Mouse (Mus musculus) embryonic facial prominence, embryonic 11.5 days (tissue): ENCODE measurements around the gene Slc12a8. TPM values are rescaled to one million over a fixed set of nuclear protein-coding genes. Genes with fewer than 3 reads are reported as not detected.

Source experiments
- ATAC-seq: fragments of 200-750 bp; cut with Nextera tagmentation; replicated peaks from 2 replicates; pipeline ENCODE4 v1.8.0; 2017; ENCODE audit warnings: low read depth; ENCODE audit not compliant: insufficient number of reproducible peaks, low FRiP score, low TSS enrichment
- DNase-seq: peaks from one replicate; pipeline ENCODE4 v3.0.0-alpha.2; 2015; ENCODE audit warnings: low spot score
- H3K27ac ChIP-seq: fragments of 300-500 bp; sonication (generic); replicated peaks from 2 replicates; pipeline ENCODE4 v1.5.1; 2014; ENCODE audit warnings: mild to moderate bottlenecking, low read depth, low read length, control low read depth
- H3K27me3 ChIP-seq: fragments of 300-500 bp; sonication (generic); 2 replicates; pipeline ENCODE4 v1.6.1; 2014; ENCODE audit warnings: mild to moderate bottlenecking, low read length, moderate library complexity, mixed read lengths; ENCODE audit not compliant: control insufficient read depth, insufficient read depth
- H3K36me3 ChIP-seq: fragments of 300-500 bp; sonication (generic); replicated peaks from 2 replicates; pipeline ENCODE4 v1.6.1; 2014; ENCODE audit warnings: low read depth, mild to moderate bottlenecking, low read length, moderate library complexity, mixed read lengths; ENCODE audit not compliant: control insufficient read depth, insufficient read depth
- H3K4me1 ChIP-seq: fragments of 300-500 bp; sonication (generic); 2 replicates; pipeline ENCODE4 v1.6.1; 2014; ENCODE audit warnings: low read length, mixed read lengths; ENCODE audit not compliant: control insufficient read depth, insufficient read depth
- H3K4me2 ChIP-seq: fragments of 300-500 bp; sonication (generic); 2 replicates; pipeline ENCODE4 v1.6.1; 2014; ENCODE audit warnings: low read depth, mild to moderate bottlenecking, control low read depth, low read length, moderate library complexity
- H3K4me3 ChIP-seq: fragments of 300-500 bp; sonication (generic); 2 replicates; pipeline ENCODE4 v1.5.1; 2014; ENCODE audit warnings: low read depth, low read length, control low read depth
- H3K9ac ChIP-seq: fragments of 300-500 bp; sonication (generic); replicated peaks from 2 replicates; pipeline ENCODE4 v1.6.1; 2014; ENCODE audit warnings: mild to moderate bottlenecking, control low read depth, low read length
- H3K9me3 ChIP-seq: fragments of 300-500 bp; sonication (generic); replicated peaks from 2 replicates; pipeline ENCODE4 v1.6.1; 2016; ENCODE audit warnings: mild to moderate bottlenecking, low read length, inconsistent platforms, mixed read lengths; ENCODE audit not compliant: control insufficient read depth
- WGBS: fragments of 180-500 bp; shearing (Covaris S2); extraction: QIAGEN DNeasy Blood & Tissue Kit; methylation state at CpG from one replicate; pipeline ENCODE4 v1.1.7; 2014; 5-methylcytosine and 5-hydroxymethylcytosine counted together
- polyA plus RNA-seq: library from polyadenylated mRNA; unstranded; fragments of >200 nt; fragmentation: Nextera tagmentation; extraction: Ambion mirVana; gene quantifications from 2 replicates; pipeline ENCODE4 v1.2.1, GENCODE M21; 2014

The Slc12a8 gene
- polyA plus RNA-seq, 1 experiment from 2014 or later: 0.35 TPM

- ATAC-seq: no peak
Measured at GRCm38 (mm10) chr16:33690975-33691747, 174.0 kb downstream of the Slc12a8 start.

DNA sequence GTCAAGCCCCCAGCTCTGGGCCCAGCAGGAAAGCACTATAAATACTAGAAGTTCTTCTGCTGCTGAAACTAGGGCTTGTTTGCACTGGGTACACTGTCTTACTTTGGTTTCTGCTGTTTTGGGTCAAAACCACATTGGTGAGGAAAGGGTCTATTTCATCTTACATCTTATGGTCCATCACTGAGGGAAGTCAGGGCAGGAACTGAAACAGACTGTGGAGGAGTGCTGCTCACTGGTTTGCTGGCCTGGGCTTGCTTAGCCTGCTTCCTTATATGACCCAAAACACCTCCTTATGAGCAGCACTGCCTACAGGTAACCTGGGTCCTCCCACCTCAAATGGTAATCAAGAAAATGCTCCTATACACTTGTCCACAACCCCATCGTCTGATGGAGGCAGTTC lies 176.4 kb downstream of the Slc12a8 start:
- Histone ChIP-seq H3K4me3 (no peak overlapping the region), H3K27ac (no peak overlapping the region), H3K9me3 (no peaks in the 10 kb centered on the region), H3K27me3 (no peaks in the 10 kb centered on the region), H3K36me3 (no peaks in the 10 kb centered on the region), H3K9ac (no peak overlapping the region), H3K4me2 (no peak overlapping the region), H3K4me1 (no peaks in the 10 kb centered on the region)
- no peak for DNase-seq
- ATAC-seq: no peak
- 75% methylated on average over 1 of the region's 1 CpGs for WGBS

More at GRCm38 (mm10) chr16:33690975-33691747, 174.0 kb downstream of the Slc12a8 start:
- Histone ChIP-seq H3K4me2 (no peak overlapping the region), H3K27me3 (no peaks in the 10 kb centered on the region), H3K27ac (no peak overlapping the region), H3K36me3 (no peaks in the 10 kb centered on the region), H3K4me3 (no peak overlapping the region), H3K9me3 (no peaks in the 10 kb centered on the region), H3K9ac (no peak overlapping the region), H3K4me1 (no peaks in the 10 kb centered on the region)
- WGBS: 79% methylated on average over 6 of the region's 6 CpGs
- no peak for DNase-seq

DNA sequence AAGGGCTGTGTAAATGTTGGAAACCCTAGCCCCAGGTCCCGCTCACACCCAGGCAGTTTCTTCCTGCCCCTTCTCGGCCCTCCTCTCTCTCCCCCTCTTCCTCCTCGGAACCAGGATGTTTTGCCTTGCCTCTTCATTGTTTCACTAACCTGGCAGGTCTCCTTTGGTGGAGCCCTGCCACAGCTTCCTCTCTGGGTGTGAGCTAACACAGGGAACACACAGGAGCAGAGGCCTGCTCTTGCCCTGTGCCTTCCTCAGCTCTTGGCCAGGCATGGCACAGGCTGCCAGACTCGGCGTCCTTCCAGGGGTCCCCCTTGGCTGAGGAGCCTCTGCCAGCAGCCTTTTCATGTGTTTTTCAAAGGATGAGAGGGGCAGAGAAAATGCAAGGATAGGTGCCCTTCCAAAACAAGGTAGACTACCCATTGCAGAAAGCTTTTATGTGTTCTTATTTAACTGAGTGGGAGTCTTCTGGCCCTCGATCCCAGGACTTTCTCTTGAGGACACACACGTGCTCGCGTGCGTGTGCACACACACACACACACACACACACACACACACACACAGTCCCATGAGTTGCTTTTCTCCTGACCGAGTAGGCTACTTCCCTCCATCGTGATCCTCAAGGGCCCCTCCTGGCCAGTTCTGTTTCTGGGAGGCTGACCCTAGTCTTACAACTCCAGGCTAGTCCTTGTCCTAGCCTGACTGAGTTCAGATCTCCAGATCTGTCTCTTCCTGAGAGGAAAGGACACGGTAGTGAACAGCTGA lies 179.9 kb downstream of the Slc12a8 start:
- Histone ChIP-seq H3K36me3 (no peaks in the 10 kb centered on the region), H3K27ac (no peak overlapping the region), H3K4me1 (no peaks in the 10 kb centered on the region), H3K27me3 (no peaks in the 10 kb centered on the region), H3K4me2 (no peak overlapping the region), H3K4me3 (no peak overlapping the region), H3K9ac (no peak overlapping the region), H3K9me3 (no peaks in the 10 kb centered on the region)
- DNase-seq (no peak), ATAC-seq (no peak)
- 71% methylated on average over 13 of the region's 13 CpGs for WGBS

GRCm38 (mm10) chr16:33697576-33698276 lies 180.6 kb downstream of the Slc12a8 start:
- 59% methylated on average over 9 of the region's 9 CpGs for WGBS
- no peaks in the 10 kb centered on the region for H3K4me1 ChIP-seq
- H3K4me2 ChIP-seq: no peak overlapping the region

DNA sequence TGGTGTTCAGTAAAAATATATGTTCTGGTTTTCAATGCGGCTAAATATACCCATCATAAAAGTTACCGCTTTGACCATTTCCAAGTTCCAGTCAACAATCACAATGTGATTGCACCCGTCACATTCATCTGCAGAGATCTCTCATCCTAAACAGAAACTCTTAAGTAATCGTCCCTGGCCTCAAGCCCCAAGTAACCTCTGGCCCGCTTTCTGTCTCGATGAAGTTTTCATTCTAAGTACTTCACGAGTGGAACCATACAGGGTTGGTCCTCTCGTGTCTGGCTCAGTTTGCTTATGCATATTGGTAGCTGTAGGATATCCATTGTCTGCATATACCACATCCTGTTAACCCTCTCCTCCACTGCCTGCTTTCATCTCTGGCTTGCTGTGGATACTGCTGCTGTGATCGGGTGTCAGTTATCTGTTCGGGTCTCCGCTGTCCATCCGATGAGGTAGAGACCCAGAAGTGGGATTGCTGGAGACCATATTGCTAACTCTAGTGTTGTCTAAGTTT lies 181.2 kb downstream of the Slc12a8 start:
- ATAC-seq: no peak
- H3K27ac ChIP-seq: no peak overlapping the region

More at GRCm38 (mm10) chr16:33697576-33698276, 180.6 kb downstream of the Slc12a8 start:
- Histone ChIP-seq H3K36me3 (no peaks in the 10 kb centered on the region), H3K9me3 (no peaks in the 10 kb centered on the region), H3K4me3 (no peak overlapping the region), H3K27me3 (no peaks in the 10 kb centered on the region), H3K9ac (no peak overlapping the region), H3K27ac (no peak overlapping the region)
- DNase-seq (no peak), ATAC-seq (no peak)

GRCm38 (mm10) chr16:33700584-33700983 lies 183.5 kb downstream of the Slc12a8 start:
- Histone ChIP-seq H3K4me3 (no peak overlapping the region), H3K36me3 (no peaks in the 10 kb centered on the region), H3K27me3 (no peaks in the 10 kb centered on the region), H3K9ac (no peak overlapping the region), H3K4me2 (no peak overlapping the region), H3K9me3 (no peaks in the 10 kb centered on the region), H3K27ac (no peak overlapping the region), H3K4me1 (no peaks in the 10 kb centered on the region)
- DNase-seq (no peak), ATAC-seq (no peak)
- 45% methylated on average over 5 of the region's 5 CpGs for WGBS

More for the DNA sequence above, 181.2 kb downstream of the Slc12a8 start:
- H3K27me3 ChIP-seq: no peaks in the 10 kb centered on the region
- no peaks in the 10 kb centered on the region for H3K4me1 ChIP-seq
- H3K9me3 ChIP-seq: no peaks in the 10 kb centered on the region
- H3K4me2 ChIP-seq: no peak overlapping the region
- WGBS: 64% methylated on average over 12 of the region's 12 CpGs
- DNase-seq: no peak
- no peaks in the 10 kb centered on the region for H3K36me3 ChIP-seq
- no peak overlapping the region for H3K4me3 ChIP-seq
- no peak overlapping the region for H3K9ac ChIP-seq

- Histone ChIP-seq H3K27me3 (no peaks in the 10 kb centered on the region), H3K9ac (no peak overlapping the region), H3K27ac (no peak overlapping the region), H3K4me3 (no peak overlapping the region), H3K36me3 (no peaks in the 10 kb centered on the region), H3K4me1 (no peaks in the 10 kb centered on the region), H3K9me3 (no peaks in the 10 kb centered on the region), H3K4me2 (no peak overlapping the region)
- DNase-seq (no peak), ATAC-seq (no peak)
- WGBS: 90% methylated on average over 4 of the region's 4 CpGs
Measured at GRCm38 (mm10) chr16:33701872-33702271, 184.7 kb downstream of the Slc12a8 start.
